Mouse (Mus musculus) layer of hippocampus, adult 8-10 months (tissue): ENCODE data around the gene Nr1h4. TPM values are rescaled to one million over a fixed set of nuclear protein-coding genes. Genes with fewer than 3 reads are reported as not detected.

Source experiments
- DNase-seq, 2 experiments: peaks; one replicate each; pipeline ENCODE4 v3.0.0; 2022; ENCODE audit warnings: low spot score in 2 of 2
- total RNA-seq, 4 experiments: library from RNA; stranded (reverse); gene quantifications; 2 replicates each; pipeline ENCODE4 v1.2.4; 2022

The Nr1h4 gene
- total RNA-seq, 4 experiments from 2014 or later, result 0.14 to 0.54 (median 0.21) TPM

DNA sequence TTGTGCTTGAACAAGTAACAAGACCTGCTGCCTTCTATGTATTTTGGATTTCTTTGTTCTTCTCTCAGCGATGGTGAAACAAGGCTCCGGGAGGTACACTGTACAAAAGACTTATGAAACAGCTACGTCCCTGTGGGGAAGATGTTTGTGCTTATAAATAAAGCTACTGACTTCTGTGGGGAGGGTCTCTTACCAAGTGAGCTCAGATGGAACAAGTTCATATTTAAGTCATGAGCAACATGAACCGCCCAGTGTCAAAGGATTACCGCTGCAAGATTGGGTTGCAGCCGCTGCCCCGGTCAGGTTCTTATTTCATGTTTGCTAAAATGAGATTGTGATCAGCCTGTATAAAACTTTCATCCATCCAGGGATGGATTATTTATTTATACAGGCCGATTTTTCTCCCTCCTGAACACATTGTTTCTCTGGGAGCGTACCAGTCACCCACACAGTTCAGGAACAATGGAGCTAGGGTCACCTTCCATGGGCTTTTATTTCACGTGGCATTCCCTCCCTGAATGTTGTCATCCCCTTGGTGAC is 51.2 kb downstream of the Nr1h4 start:
- no peak for DNase-seq

- no peak for DNase-seq
Observed at GRCm38 (mm10) chr10:89481638-89482037, 51.7 kb downstream of the Nr1h4 start.

- DNase-seq, result no peak
Observed at GRCm38 (mm10) chr10:89478766-89479165, 54.6 kb downstream of the Nr1h4 start.

DNA sequence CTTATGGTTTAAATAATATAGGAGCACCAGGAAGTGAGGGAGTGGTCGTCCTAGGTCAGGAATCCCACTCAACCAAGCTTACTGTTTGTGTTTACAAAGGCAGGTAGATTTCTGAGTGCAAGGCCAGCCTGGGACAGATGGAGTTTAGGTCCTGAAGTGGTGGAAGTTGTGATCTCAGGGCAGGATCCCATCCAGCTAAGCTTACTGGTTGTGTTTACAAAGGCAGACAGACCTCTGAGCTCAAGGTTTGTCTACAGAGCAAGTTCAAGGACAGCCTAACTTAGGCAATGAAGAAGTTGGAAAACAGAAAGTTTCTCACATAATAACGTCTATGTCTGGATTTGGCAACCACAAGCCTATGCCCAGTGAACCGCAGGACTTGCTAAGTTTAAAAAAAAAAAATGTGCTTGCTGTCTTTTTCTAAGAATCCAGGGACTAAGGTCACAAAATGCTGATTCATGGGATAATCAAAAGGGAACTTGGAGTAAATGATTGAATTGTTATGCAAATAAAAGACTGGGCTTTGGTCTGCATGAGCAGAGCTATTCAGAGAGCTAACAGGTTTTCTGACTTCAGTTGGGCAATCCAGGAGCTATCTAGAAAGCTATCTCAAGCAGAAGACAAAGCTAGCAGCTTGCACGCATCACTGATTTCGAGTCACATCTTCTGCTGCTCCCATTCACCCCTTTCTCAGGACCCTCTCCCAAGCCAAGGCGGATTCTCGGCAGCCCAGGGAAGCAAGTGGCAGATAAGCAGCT is 62.6 kb downstream of the Nr1h4 start:
- no peak for DNase-seq

GRCm38 (mm10) chr10:89464760-89465405 is 68.5 kb downstream of the Nr1h4 start:
- DNase-seq, result no peak

- no peak for DNase-seq
Observed at GRCm38 (mm10) chr10:89462890-89463289, 70.5 kb downstream of the Nr1h4 start.

GRCm38 (mm10) chr10:89461856-89462507 is 71.4 kb downstream of the Nr1h4 start:
- peak; percentile 70 to 82 for DNase-seq

DNA sequence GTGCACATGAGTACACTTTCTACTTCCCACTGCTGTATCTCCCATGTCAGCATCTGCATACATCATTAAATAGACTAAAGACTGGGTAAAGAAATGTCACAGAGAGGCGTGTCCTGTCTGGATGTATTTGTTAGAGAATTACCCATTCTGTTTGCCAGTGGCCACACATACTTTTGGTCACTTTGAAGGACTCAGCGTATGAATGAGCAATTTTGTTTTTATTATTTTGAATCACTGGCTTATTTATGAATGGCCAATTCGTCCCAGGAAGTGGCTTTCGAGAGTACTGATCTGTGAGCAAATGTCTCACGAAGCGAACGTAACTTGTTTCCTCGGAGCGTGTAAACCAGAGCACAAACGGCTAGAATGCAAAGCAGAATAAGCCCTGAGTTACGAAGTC is 72.4 kb downstream of the Nr1h4 start:
- DNase-seq, result no peak

GRCm38 (mm10) chr10:89458770-89459169 is 74.6 kb downstream of the Nr1h4 start:
- DNase-seq, result no peak

DNA sequence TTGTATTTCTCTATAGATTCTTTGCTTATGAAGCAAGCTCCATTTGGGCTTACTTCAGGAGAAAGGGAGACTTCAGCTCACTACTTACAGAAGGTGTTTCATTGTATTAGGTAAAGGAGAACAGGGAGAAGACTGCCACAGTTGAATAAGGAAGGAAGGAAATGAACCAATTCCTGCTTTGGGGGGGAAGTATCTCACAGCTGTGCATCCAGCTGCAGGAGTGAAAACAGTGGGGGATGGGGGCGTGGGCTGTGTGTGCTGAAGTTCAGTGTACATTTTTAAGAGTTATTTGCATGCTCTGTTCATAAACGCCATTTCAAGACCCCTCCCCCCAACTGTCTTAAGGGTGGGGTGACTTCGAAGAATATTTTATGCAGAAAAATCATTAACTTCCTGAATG is 79.6 kb downstream of the Nr1h4 start:
- no peak for DNase-seq

DNA sequence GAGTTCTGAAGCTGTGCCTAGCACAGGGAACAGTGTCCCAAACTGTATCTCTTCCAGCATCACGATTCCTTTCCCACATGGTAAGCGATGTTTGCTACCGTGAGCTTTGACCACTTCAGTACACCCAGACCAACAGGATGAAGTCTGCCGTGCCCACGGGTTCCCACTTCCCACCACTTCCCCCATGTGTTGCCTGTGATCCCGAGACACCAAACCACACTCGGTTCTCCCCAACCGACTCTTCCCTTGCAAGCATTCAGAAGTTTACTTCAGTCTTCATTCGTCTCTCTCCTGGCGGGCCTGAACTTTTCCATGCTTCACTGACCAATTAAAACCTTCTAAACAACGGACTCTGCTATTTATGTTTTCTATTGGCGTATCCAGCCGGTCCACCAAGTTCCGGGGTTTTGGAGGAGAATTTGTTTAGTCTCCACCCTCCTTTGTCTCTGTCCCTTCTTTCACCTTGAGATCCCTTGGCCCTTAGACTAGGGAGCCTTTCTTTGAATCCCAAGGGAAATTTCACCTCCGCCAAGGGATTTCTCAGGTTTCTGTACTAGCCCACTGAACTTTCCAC is 80.2 kb downstream of the Nr1h4 start:
- no peak for DNase-seq

DNA sequence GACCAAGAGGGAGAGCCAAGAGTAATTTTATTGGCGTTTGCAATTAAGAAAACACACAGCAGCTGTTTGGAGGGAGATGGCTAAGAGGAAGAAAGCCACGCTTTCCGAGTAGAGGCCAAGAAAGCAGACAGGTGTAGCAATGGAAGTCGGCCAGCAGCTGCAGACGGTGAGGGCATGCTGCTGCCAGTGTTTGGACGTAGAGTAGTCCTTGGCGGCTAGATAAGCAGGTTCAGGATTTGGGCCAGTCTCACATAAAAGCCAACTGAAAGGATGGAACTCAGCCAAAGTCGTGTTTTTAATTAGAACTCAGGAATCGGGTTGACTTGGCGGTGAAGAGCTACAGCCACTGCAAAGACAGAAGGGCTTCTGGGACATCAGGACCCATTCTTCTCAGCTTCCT is 83.0 kb downstream of the Nr1h4 start:
- no peak for DNase-seq

DNA sequence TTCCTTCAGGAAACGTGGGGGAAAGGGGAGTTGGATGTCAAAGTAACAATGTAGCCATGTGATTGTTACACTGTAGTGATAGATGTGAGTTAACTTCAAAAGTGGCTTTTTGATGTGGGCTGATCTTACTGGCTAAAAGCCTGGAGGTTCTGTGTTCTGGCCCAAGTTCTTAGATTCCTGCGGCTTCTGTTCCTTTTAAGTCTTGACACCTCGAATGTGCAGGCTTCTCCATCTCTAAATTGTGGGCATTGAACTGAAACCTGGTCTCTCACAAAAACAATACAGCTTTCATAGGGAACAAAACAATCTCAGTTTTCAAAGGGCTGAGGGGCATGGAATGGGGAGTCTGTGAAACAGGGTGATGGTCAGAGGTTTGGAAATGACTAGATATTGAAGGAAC is 89.0 kb downstream of the Nr1h4 start:
- DNase-seq, result no peak

DNA sequence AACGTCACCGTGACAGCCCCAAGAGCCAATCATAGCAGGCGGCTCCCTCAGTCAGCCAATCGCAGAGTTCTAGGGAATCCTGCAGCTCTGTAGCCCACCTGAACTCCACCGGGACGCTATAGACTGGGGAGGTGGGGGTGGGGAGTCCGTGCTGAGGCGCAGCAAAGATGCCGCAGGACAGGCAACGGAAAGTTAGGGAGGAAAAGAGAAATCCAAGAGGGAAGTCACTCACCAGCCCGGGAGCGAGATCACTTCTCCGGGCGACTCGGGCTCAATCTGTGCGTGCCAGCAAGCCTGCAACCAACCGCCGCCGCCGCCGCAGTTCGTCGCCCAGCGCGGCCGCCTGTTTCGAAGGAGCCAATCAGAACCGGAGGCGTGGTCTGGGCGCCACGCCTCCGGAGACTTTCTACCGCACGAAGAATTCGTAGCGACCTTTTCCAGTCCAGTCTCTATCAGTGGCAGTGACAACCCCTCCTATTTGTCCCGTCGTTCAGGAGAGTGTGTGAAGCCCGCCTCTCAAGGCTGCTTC is 89.7 kb downstream of the Nr1h4 start, which contains the start of gene Gas2l3:
TSS of gene Gas2l3 (minus strand) at position 345 of the 529 bp plus-strand sequence.
- peak; percentile 51 to 80 for DNase-seq

- peak in 1 of 2 experiments; percentile 7 for DNase-seq
Observed at GRCm38 (mm10) chr10:89443115-89443622, 90.2 kb downstream of the Nr1h4 start.

DNA sequence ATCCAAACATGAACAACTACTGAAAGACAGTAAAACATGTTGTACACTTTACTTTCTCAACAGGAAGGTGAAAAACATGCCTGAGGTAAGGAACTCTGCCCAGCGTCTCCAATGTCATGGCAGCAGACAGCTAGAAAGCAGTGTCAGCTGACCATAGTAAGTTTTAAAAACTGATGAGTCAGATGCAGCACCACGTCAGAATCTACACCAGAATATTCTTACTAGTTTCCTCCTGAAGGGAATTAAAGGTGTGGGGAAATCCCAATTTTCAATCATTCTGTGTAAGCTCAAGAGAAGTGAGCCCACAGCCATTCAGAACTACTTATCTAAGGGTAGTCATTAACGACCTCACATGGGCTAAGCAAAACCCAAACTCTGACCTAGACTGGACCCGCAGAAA is 90.7 kb downstream of the Nr1h4 start:
- no peak for DNase-seq

DNA sequence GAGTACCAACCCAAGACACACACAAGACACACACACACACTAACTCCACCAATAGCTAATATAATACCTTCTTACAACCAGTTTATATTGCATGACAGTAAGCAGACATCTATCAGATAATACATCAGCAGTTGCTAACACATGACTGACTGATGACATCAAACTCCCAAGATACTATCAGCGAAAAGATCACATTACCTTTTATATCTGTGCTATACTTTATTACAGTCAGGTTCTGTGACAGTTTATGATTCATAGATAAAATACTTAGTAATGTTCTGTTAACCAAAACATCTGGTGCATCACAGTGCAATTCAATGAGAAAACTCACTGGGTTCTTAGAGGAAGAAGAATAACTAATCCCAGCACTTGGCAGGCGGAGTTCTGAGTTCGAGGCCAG is 91.4 kb downstream of the Nr1h4 start:
- DNase-seq, result no peak

GRCm38 (mm10) chr10:89439380-89439779 is 94.0 kb downstream of the Nr1h4 start:
- no peak for DNase-seq

DNA sequence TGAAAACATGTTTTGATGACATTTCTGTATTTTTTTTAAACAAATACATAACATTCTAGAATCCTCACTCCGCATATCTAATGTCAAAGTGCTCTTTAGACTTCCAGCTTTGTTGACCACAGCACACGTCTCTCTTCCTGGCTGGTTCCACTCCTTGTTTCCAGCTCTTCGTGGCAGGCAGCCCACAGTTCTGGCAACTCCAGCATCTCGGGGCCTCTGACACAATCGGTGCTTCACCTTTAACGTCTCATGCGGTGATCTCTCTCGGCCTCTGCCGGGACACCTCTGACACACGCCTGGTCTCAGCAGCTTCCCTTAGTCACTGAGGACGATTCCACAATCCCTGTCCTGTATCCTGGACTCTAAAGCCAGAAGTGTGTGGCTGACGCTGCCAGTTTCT is 95.4 kb downstream of the Nr1h4 start:
- no peak for DNase-seq

- DNase-seq, result no peak
Observed at GRCm38 (mm10) chr10:89437472-89437871, 95.9 kb downstream of the Nr1h4 start.

GRCm38 (mm10) chr10:89435920-89436319 is 97.5 kb downstream of the Nr1h4 start:
- no peak for DNase-seq
